Comparison of ENCODE assay signal across 15 mouse cellular contexts in the genomic region with DNA sequence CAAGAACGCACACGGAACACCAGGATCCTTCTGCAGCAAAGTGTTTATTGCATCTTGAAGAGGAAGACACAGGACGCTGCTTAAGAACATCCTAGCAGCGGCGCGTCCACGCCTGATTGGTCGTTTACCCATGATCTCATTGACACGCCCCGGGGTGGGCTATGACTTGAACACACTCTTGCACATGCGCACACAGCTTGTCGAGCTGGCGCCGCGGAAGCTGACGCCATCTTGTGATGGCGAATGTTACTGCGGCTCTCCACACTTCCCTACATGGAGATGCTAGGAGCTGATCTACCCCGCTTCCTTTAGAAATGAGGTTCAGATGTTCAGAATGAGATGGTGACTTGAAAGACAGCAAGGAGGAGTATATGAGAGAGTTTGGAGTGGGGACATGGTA.
DNase-seq lines count a peak whose midpoint lies in the region.
"Had no signal": no experiment of that assay in that cellular context is flagged by ENCODE, and none has a peak within 500 bp of the region (broad histone marks: within the 10 kb centered on the region; RNA-seq: fewer than 3 reads in every experiment).

No protein-coding gene starts in this region.

- DNase-seq in heart, adult 11 months = peak; percentile 82
- no peak for DNase-seq in heart, postnatal 4 days
- DNase-seq in NIH3T3 (ENCODE audit: low read depth) (peak; percentile 2), ZHBTc4 (ENCODE audit: low read depth, low spot score) (peak; percentile 77)
- peak; percentile 78 for DNase-seq in testis, postnatal 14 days (ENCODE audit: low spot score)
- DNase-seq in adrenal gland, postnatal 4 days (ENCODE audit: low spot score in 2 of 2) = no peak
- no peak for DNase-seq in kidney, postnatal 36 days
- DNase-seq in right cerebral cortex, postnatal 4 days = no peak
- DNase-seq: adrenal gland, adult 2 months; adrenal gland, postnatal 14 days; cerebellum, adult 11-12 months; cerebellum, adult 8-10 months; cerebellum, postnatal 14 days; gastrocnemius, postnatal 10 days; gastrocnemius, postnatal 36 days had no signal

Comparison
In these comparisons a context has a peak if more than half of its experiments do, and no peak if none do; other contexts are left out.
1. DNase-seq: peak in heart, adult 11 months (single experiment), NIH3T3 (single experiment), ZHBTc4 (single experiment) and testis, postnatal 14 days (single experiment); none in heart, postnatal 4 days (single experiment), adrenal gland, postnatal 4 days (0 of 2), kidney, postnatal 36 days (0 of 2) and right cerebral cortex, postnatal 4 days (single experiment).